Mouse (Mus musculus) spleen, adult 2 months (tissue): ENCODE data around the gene Wdr63. TPM values are rescaled to one million over a fixed set of nuclear protein-coding genes. Genes with fewer than 3 reads are reported as not detected.

Experiments
- DNase-seq, 2 experiments: peaks; one replicate each; pipeline versions ENCODE4 v3.0.0 to v3.0.0-alpha.2; 2012 to 2021; ENCODE audit warnings: low spot score in 2 of 2, low read depth in 1 of 2
- H3K27ac ChIP-seq: fragments of 200-500 bp; 2 replicates; pipeline ENCODE4 v1.5.1; 2012; ENCODE audit warnings: low read length, inconsistent platforms; ENCODE audit not compliant: insufficient read depth
- H3K27me3 ChIP-seq: fragments of 200-500 bp; 2 replicates; pipeline ENCODE4 v1.6.1; 2012; ENCODE audit warnings: mild to moderate bottlenecking, moderate library complexity, low read length, inconsistent platforms; ENCODE audit not compliant: control insufficient read depth, insufficient read depth
- H3K36me3 ChIP-seq: fragments of 200-500 bp; 2 replicates; pipeline ENCODE4 v1.6.1; 2012; ENCODE audit warnings: mild to moderate bottlenecking, low read length, inconsistent platforms; ENCODE audit not compliant: control insufficient read depth, insufficient read depth
- H3K4me1 ChIP-seq: fragments of 200-500 bp; 2 replicates; pipeline ENCODE4 v1.6.1; 2011; ENCODE audit warnings: inconsistent platforms; ENCODE audit not compliant: control insufficient read depth, insufficient read depth, insufficient read length
- H3K4me3 ChIP-seq: fragments of 200-500 bp; 2 replicates; pipeline ENCODE4 v1.5.1; 2011; ENCODE audit warnings: mild to moderate bottlenecking, inconsistent platforms; ENCODE audit not compliant: insufficient read depth, insufficient read length; ENCODE audit errors: extremely low read depth
- CTCF ChIP-seq: fragments of 200-500 bp; IDR thresholded peaks from 2 replicates; pipeline ENCODE4 v1.5.1; 2011; ENCODE audit warnings: mild to moderate bottlenecking, inconsistent platforms; ENCODE audit not compliant: insufficient read depth, insufficient read length, insufficient replicate concordance; ENCODE audit errors: extremely low read depth
- POLR2A ChIP-seq: fragments of 200-500 bp; IDR thresholded peaks from 2 replicates; pipeline ENCODE4 v1.6.1; 2011; ENCODE audit warnings: low read depth, low read length, inconsistent platforms
- WGBS: fragments of 180-500 bp; shearing (Covaris S2); methylation state at CpG from one replicate; pipeline ENCODE4 v1.1.7; 2018; 5-methylcytosine and 5-hydroxymethylcytosine counted together
- polyA plus RNA-seq: library from polyadenylated mRNA; depleted of rRNA; stranded (reverse); fragments of >200 nt; gene quantifications from 2 replicates; pipeline ENCODE4 v1.2.3, GENCODE M21; 2012

Wdr63 gene
- polyA plus RNA-seq, 1 experiment = not detected

GRCm38 (mm10) chr3:146046076-146046475 is 61.9 kb downstream of the Wdr63 start:
- Histone ChIP-seq H3K27me3 (no peaks in the 10 kb centered on the region), H3K27ac (no peak overlapping the region), H3K36me3 (no peaks in the 10 kb centered on the region), H3K4me3 (no peak overlapping the region), H3K4me1 (peaks cover 17% of the 10 kb centered on the region)
- TF ChIP-seq POLR2A (no peak), CTCF (no peak)
- DNase-seq = no peak
- 83% methylated on average over 11 of the region's 11 CpGs for WGBS

GRCm38 (mm10) chr3:146044977-146045376 is 63.0 kb downstream of the Wdr63 start:
- H3K4me3 ChIP-seq = no peak overlapping the region
- WGBS = 29% methylated on average over 11 of the region's 11 CpGs

GRCm38 (mm10) chr3:146041382-146041781 is 66.5 kb downstream of the Wdr63 start:
- Histone ChIP-seq H3K4me3 (no peak overlapping the region), H3K27me3 (no peaks in the 10 kb centered on the region), H3K36me3 (no peaks in the 10 kb centered on the region), H3K27ac (no peak overlapping the region), H3K4me1 (no peaks in the 10 kb centered on the region; the same call in 1 of the 2 replicates)
- DNase-seq = no peak
- WGBS = 95% methylated on average over 11 of the region's 11 CpGs
- no peak for TF ChIP-seq CTCF
- no peak for TF ChIP-seq POLR2A

More at GRCm38 (mm10) chr3:146044977-146045376, 63.0 kb downstream of the Wdr63 start:
- Histone ChIP-seq H3K36me3 (no peaks in the 10 kb centered on the region), H3K4me1 (peaks cover 17% of the 10 kb centered on the region), H3K27ac (no peak overlapping the region), H3K27me3 (no peaks in the 10 kb centered on the region)
- no peak for DNase-seq
- TF ChIP-seq POLR2A (no peak), CTCF (no peak)

- WGBS = 44% methylated on average over 12 of the region's 12 CpGs
- Histone ChIP-seq H3K36me3 (no peaks in the 10 kb centered on the region), H3K4me1 (no peaks in the 10 kb centered on the region), H3K27ac (no peak overlapping the region), H3K4me3 (no peak overlapping the region), H3K27me3 (no peaks in the 10 kb centered on the region)
- no peak for TF ChIP-seq POLR2A
- no peak for TF ChIP-seq CTCF
- peak in 1 of 2 experiments; percentile 40 for DNase-seq
Observed at GRCm38 (mm10) chr3:146039132-146039903, 68.6 kb downstream of the Wdr63 start.

GRCm38 (mm10) chr3:146037906-146038305 is 70.0 kb downstream of the Wdr63 start:
- WGBS = 90% methylated on average over 15 of the region's 15 CpGs

GRCm38 (mm10) chr3:146032976-146033375 is 75.0 kb downstream of the Wdr63 start:
- 97% methylated on average over 5 of the region's 5 CpGs for WGBS
- DNase-seq = no peak
- H3K27me3 ChIP-seq = no peaks in the 10 kb centered on the region
- peaks cover 3% of the 10 kb centered on the region; the same call in 1 of the 2 replicates for H3K4me1 ChIP-seq
- H3K4me3 ChIP-seq = no peak overlapping the region
- no peaks in the 10 kb centered on the region for H3K36me3 ChIP-seq
- H3K27ac ChIP-seq = no peak overlapping the region
- TF ChIP-seq CTCF (no peak), POLR2A (no peak)

More at GRCm38 (mm10) chr3:146037906-146038305, 70.0 kb downstream of the Wdr63 start:
- H3K27ac ChIP-seq = no peak overlapping the region
- no peak overlapping the region for H3K4me3 ChIP-seq
- H3K4me1 ChIP-seq = no peaks in the 10 kb centered on the region
- no peaks in the 10 kb centered on the region for H3K27me3 ChIP-seq
- no peaks in the 10 kb centered on the region for H3K36me3 ChIP-seq
- DNase-seq = no peak
- TF ChIP-seq CTCF (no peak), POLR2A (no peak)
